Mouse (Mus musculus) CH12.LX (cell line): ENCODE measurements around the gene Prkci. TPM values are rescaled to one million over a fixed set of nuclear protein-coding genes. Genes with fewer than 3 reads are reported as not detected.

Experiments used
- DNase-seq: peaks from one replicate; pipeline ENCODE4 v3.0.0-alpha.2; 2013; ENCODE audit errors: extremely low read depth
- H3K27ac ChIP-seq: 2 replicates; pipeline ENCODE4 v1.5.1; 2012; ENCODE audit warnings: low read depth, mild to moderate bottlenecking, control low read depth, moderate library complexity; ENCODE audit not compliant: insufficient read depth
- H3K27me3 ChIP-seq: replicated peaks from 2 replicates; pipeline ENCODE3; 2012; ENCODE audit warnings: inconsistent platforms
- H3K36me3 ChIP-seq, 2 experiments: replicated peaks in 1 of 2; 2 replicates each; pipeline versions ENCODE3 to v1.6.1; 2012; ENCODE audit warnings: inconsistent platforms in 1 of 2, low read length in 1 of 2, mild to moderate bottlenecking in 1 of 2, mixed read lengths in 1 of 2, moderate library complexity in 1 of 2; ENCODE audit not compliant: control insufficient read depth in 1 of 2, insufficient read depth in 1 of 2
- H3K4me1 ChIP-seq, 2 experiments: 2 replicates each; pipeline ENCODE4 v1.6.1; 2012; ENCODE audit warnings: inconsistent platforms in 1 of 2, moderate library complexity in 1 of 2; ENCODE audit not compliant: insufficient read depth in 2 of 2, control insufficient read depth in 1 of 2
- H3K4me2 ChIP-seq: 2 replicates; pipeline ENCODE4 v1.6.1; 2012; ENCODE audit warnings: low read depth, mild to moderate bottlenecking, control low read depth; ENCODE audit not compliant: poor library complexity, insufficient read depth, severe bottlenecking
- H3K4me3 ChIP-seq, 3 experiments: fragments of 150-350 bp in 1 of 3; sonication (generic) in 1 of 3; replicated peaks in 1 of 3; 2 replicates each; pipeline versions ENCODE3 to v1.5.1; 2011 to 2012; ENCODE audit warnings: low read depth in 2 of 3, low read length in 2 of 3, mild to moderate bottlenecking in 2 of 3, moderate library complexity in 2 of 3, control low read depth in 1 of 3, improper control_type of control experiment in 1 of 3, inconsistent platforms in 1 of 3, mixed read lengths in 1 of 3; ENCODE audit not compliant: poor library complexity in 1 of 3
- H3K79me2 ChIP-seq: replicated peaks from 2 replicates; pipeline ENCODE4 v1.6.1; 2012; ENCODE audit warnings: mild to moderate bottlenecking, moderate library complexity; ENCODE audit not compliant: control insufficient read depth, poor library complexity, insufficient read depth, severe bottlenecking; ENCODE audit errors: extremely low read depth
- H3K9ac ChIP-seq: 2 replicates; pipeline ENCODE4 v1.6.1; 2012; ENCODE audit warnings: low read depth, mild to moderate bottlenecking, control low read depth, moderate library complexity; ENCODE audit not compliant: insufficient read depth
- H3K9me3 ChIP-seq: replicated peaks from 2 replicates; pipeline ENCODE3; 2012; ENCODE audit warnings: low read length, inconsistent platforms, mixed read lengths
- BHLHE40 ChIP-seq: IDR thresholded peaks from 2 replicates; pipeline ENCODE4 v1.6.1; 2011; ENCODE audit warnings: mild to moderate bottlenecking, low read depth, low read length, improper control_type of control experiment
- CHD1 ChIP-seq: IDR thresholded peaks from 2 replicates; pipeline ENCODE4 v1.6.1; 2012; ENCODE audit warnings: low read depth, low read length, improper control_type of control experiment, inconsistent platforms
- CTCF ChIP-seq, 2 experiments: IDR thresholded peaks in 1 of 2; conservative IDR thresholded peaks in 1 of 2; 2 replicates each; pipeline ENCODE4 v1.5.1; 2011 to 2012; ENCODE audit warnings: low read depth in 2 of 2, low read length in 2 of 2, improper control_type of control experiment in 1 of 2, inconsistent platforms in 1 of 2, mild to moderate bottlenecking in 1 of 2, moderate library complexity in 1 of 2
- ELF1 ChIP-seq: IDR thresholded peaks from 2 replicates; pipeline ENCODE4 v1.6.1; 2014; ENCODE audit warnings: low read depth, mild to moderate bottlenecking, inconsistent platforms, low read length, improper control_type of control experiment
- EP300 ChIP-seq: IDR thresholded peaks from 2 replicates; pipeline ENCODE4 v1.6.1; 2011; ENCODE audit warnings: low read length, improper control_type of control experiment
- GABPA ChIP-seq: IDR thresholded peaks from 2 replicates; pipeline ENCODE4 v1.6.1; 2012; ENCODE audit warnings: low read depth, low read length, improper control_type of control experiment, inconsistent platforms; ENCODE audit not compliant: insufficient replicate concordance
- HCFC1 ChIP-seq: IDR thresholded peaks from 2 replicates; pipeline ENCODE4 v1.6.1; 2012; ENCODE audit warnings: low read depth, mild to moderate bottlenecking, inconsistent platforms, low read length, improper control_type of control experiment
- JUN ChIP-seq: IDR thresholded peaks from 2 replicates; pipeline ENCODE4 v1.6.1; 2011; ENCODE audit warnings: low read depth, mild to moderate bottlenecking, low read length, improper control_type of control experiment, moderate library complexity; ENCODE audit not compliant: insufficient read depth
- JUND ChIP-seq: conservative IDR thresholded peaks from 2 replicates; pipeline ENCODE4 v1.6.1; 2011; ENCODE audit warnings: low read depth, low read length, improper control_type of control experiment
- KAT2A ChIP-seq: IDR thresholded peaks from 2 replicates; pipeline ENCODE4 v1.6.1; 2012; ENCODE audit warnings: low read length, improper control_type of control experiment, inconsistent platforms; ENCODE audit not compliant: insufficient replicate concordance
- MAFK ChIP-seq: IDR thresholded peaks from 2 replicates; pipeline ENCODE4 v1.6.1; 2011; ENCODE audit warnings: low read length, improper control_type of control experiment; ENCODE audit not compliant: insufficient replicate concordance
- MAX ChIP-seq: IDR thresholded peaks from 2 replicates; pipeline ENCODE4 v1.6.1; 2011; ENCODE audit warnings: low read length, improper control_type of control experiment
- MEF2A ChIP-seq: IDR thresholded peaks from 2 replicates; pipeline ENCODE4 v1.6.1; 2014; ENCODE audit warnings: low read depth, mild to moderate bottlenecking, inconsistent platforms, low read length, improper control_type of control experiment, borderline replicate concordance
- MYC ChIP-seq: IDR thresholded peaks from 2 replicates; pipeline ENCODE4 v1.6.1; 2011; ENCODE audit warnings: low read depth, mild to moderate bottlenecking, improper control_type of control experiment, low read length
- NELFE ChIP-seq: IDR thresholded peaks from 2 replicates; pipeline ENCODE4 v1.6.1; 2011; ENCODE audit warnings: low read depth, low read length, improper control_type of control experiment
- PAX5 ChIP-seq: IDR thresholded peaks from 2 replicates; pipeline ENCODE4 v1.6.1; 2012; ENCODE audit warnings: low read length, inconsistent platforms, mixed read lengths
- POLR2A ChIP-seq: IDR thresholded peaks from 2 replicates; pipeline ENCODE4 v1.6.1; 2011; ENCODE audit warnings: low read depth, mild to moderate bottlenecking, improper control_type of control experiment, low read length
- RAD21 ChIP-seq: IDR thresholded peaks from 2 replicates; pipeline ENCODE4 v1.6.1; 2011; ENCODE audit warnings: low read depth, mild to moderate bottlenecking, low read length, improper control_type of control experiment, moderate library complexity
- SMC3 ChIP-seq: IDR thresholded peaks from 2 replicates; pipeline ENCODE4 v1.6.1; 2011; ENCODE audit warnings: low read depth, low read length, improper control_type of control experiment
- TBP ChIP-seq: conservative IDR thresholded peaks from 2 replicates; pipeline ENCODE4 v1.6.1; 2011; ENCODE audit warnings: low read depth, low read length, improper control_type of control experiment
- USF1 ChIP-seq: IDR thresholded peaks from 2 replicates; pipeline ENCODE4 v1.6.1; 2014; ENCODE audit warnings: low read depth, mild to moderate bottlenecking, inconsistent platforms, low read length, improper control_type of control experiment
- USF2 ChIP-seq: conservative IDR thresholded peaks from 2 replicates; pipeline ENCODE4 v1.6.1; 2011; ENCODE audit warnings: low read depth, low read length, improper control_type of control experiment
- ZC3H11A ChIP-seq: IDR thresholded peaks from 2 replicates; pipeline ENCODE4 v1.6.1; 2012; ENCODE audit warnings: low read depth, mild to moderate bottlenecking, inconsistent platforms, low read length, improper control_type of control experiment
- dilution Hi-C: fragments of 300-500 bp; cut with MboI; formaldehyde crosslinking; loops from 2 replicates; pipeline ENCODE4 v1.14.3; 2020; ENCODE audit warnings: low sequenced_read_pairs; ENCODE audit not compliant: extremely low pct_unique_long_range_greater_than_20kb, extremely low pct_ligation_motif_present
- in situ Hi-C: fragments of 300-500 bp; cut with MboI; formaldehyde crosslinking; loops from 3 replicates; pipeline ENCODE4 v1.14.3; 2019; ENCODE audit warnings: low sequenced_read_pairs, low pct_ligation_motif_present, low pct_unique_long_range_greater_than_20kb, mixed read lengths
- polyA plus RNA-seq: library from polyadenylated mRNA; unstranded; fragments of >175 nt; gene quantifications from 2 replicates; pipeline ENCODE4 v1.2.1, GENCODE M21; 2012; ENCODE audit warnings: low read depth; ENCODE audit not compliant: insufficient read length
- total RNA-seq, 2 experiments: library from RNA; depleted of rRNA; stranded (reverse); fragments of 300-350 nt in 1 of 2; fragments of >200 nt in 1 of 2; gene quantifications; 2 replicates each; pipeline ENCODE4 v1.2.3; 2012 to 2014

The Prkci gene
- total and polyA plus RNA-seq, 3 experiments: 14.8 to 17.1 (median 16.7) TPM

- H3K4me2 ChIP-seq: no peak overlapping the region
- no peak overlapping the region for H3K27ac ChIP-seq
- peaks cover 0 to 9% of the 10 kb centered on the region in 2 experiments; a peak in 3 of 4 replicates for H3K4me1 ChIP-seq
- no peak for TF ChIP-seq GABPA
- TF ChIP-seq USF1: no peak
- TF ChIP-seq KAT2A: no peak
- TF ChIP-seq PAX5: no peak
- no peak for TF ChIP-seq BHLHE40
- TF ChIP-seq JUND: no peak
- TF ChIP-seq SMC3: peak; percentile 84
- peak; percentile 59 to 85; a peak in 3 of 4 replicates for TF ChIP-seq CTCF (conservative IDR thresholded peaks at IDR 0.05 in 1 of 2, IDR thresholded peaks at IDR 0.05 in 1 of 2; ENCODE audit: low read depth in 2 of 2, low read length in 2 of 2)
- TF ChIP-seq ZC3H11A: peak; percentile 29; the same call in 1 of the 2 replicates
- TF ChIP-seq POLR2A: no peak
- no peak for TF ChIP-seq CHD1
- TF ChIP-seq RAD21: peak; percentile 82
- TF ChIP-seq MAFK: no peak
- TF ChIP-seq HCFC1: no peak
- TF ChIP-seq NELFE: no peak
- TF ChIP-seq USF2: no peak
- no peak for TF ChIP-seq JUN
- TF ChIP-seq TBP: no peak
- TF ChIP-seq ELF1: no peak
- TF ChIP-seq EP300: no peak
- no peak for TF ChIP-seq MEF2A
- no peak for TF ChIP-seq MYC
- TF ChIP-seq MAX: no peak
- H3K79me2 ChIP-seq: no peaks in the 10 kb centered on the region
- no peaks in the 10 kb centered on the region for H3K36me3 ChIP-seq
- dilution Hi-C loops: no loop called here
- no peak overlapping the region for H3K9ac ChIP-seq
- peak; percentile 74 for DNase-seq
- no peaks in the 10 kb centered on the region for H3K27me3 ChIP-seq
- in situ Hi-C loops: loop anchor here (25.0 kb wide), 1 partner anchor 388 kb away; the partner anchor contains the start of gene Actrt3
- no peaks in the 10 kb centered on the region for H3K9me3 ChIP-seq
- no peak overlapping the region for H3K4me3 ChIP-seq
Measured at GRCm38 (mm10) chr3:30975102-30975754, 20.3 kb upstream of the Prkci start.
